Mouse (Mus musculus) layer of hippocampus, adult 9-10 months (tissue): Measurements from ENCODE around the gene Fam129b.

ENCODE experiments used
- DNase-seq: peaks from one replicate; pipeline ENCODE4 v3.0.0; 2022; ENCODE audit warnings: low spot score

Fam129b gene

DNA sequence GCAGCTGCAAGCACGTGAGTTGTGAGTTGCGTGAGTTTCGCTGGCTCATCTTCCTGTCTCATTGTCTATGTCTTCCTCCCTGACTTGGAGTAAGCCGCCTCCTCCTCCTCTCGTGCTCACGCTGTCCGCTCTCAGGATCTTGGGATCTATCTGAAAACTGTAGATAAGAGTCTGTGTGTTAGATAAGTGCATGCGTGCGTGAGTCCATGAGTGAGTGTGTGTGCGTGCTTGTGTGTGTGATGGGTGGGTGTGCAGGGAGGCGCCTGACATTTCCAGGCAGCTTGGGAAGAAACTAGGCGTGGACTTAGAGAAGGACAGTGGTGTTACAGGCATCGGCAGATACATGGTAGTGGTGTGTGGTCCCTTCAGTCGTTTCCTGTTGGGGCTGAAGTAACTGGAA, 16.6 kb downstream of the Fam129b start:
- DNase-seq, result no peak

DNA sequence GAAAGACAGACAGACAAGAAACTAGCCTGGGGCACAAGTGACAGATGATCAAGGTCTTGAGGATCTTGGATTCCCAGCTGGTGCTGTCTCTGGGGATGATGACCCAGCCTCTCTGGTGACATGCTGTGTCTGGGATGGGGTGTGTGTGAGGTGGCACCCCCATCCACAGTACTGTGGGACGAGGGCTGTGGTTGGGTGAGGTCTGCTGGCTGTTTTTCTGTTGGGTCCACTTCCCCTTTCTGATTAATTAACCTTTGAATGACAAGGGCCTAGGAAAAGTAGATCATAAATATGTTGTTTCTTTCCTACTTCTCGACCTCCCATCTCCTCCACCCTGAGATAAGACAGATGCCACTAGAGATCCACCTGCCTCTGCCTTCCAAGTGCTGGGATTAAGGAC, 18.2 kb downstream of the Fam129b start:
- no peak for DNase-seq

- DNase-seq, result no peak
These were observed 19.7 kb downstream of the Fam129b start for GRCm38 (mm10) chr2:32895606-32896106.

DNA sequence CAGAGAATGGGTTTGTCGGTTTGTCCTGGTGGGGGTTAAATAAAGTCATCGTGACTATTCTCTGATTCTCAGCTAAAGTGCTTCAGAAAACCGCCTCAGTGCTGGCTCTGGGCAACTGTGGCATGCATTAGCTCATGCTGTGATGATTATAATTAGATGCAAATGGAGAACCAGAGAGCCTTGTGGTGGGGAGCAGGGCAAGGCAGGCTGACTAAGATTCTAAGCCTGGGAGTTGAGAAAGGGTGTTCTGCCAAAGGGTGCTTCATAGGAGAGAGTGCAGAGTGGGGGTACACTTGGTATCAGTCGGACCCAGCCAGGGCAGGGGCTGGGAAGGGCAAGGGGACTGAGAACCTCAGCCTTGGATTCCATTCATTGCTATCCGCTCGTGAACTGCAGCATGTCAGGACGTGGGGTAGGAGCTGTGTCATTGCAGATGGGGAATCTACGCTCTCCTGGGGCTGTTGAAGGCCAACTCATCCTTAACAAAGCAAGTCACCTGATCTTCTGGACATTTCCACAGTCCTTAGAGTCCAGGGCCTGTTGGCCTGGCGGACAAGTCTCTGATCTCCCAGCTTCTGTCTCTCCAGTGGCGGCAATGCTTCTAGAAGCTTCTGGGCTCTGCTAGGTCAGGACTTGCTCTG, 20.7 kb downstream of the Fam129b start:
- no peak for DNase-seq

DNA sequence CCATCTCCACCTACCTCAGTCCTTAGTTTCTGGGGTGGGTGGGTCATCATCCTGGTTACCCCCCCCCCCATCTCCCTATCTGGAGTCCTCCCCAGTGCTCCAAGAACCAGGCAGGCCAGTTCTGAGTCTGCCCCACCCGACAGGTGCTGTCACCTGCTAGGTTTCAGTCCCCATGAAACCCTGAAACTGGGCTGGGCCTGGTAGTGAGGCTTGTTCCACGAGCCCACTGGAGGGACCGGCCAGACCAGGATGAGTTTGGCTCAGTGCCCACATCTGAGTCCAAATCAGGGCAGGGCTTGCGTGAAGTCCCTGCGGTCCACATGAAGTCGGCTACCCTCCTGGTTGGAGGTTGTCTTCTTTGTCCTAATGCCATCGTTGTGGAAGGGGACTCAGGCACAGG, 23.1 kb downstream of the Fam129b start:
- no peak for DNase-seq

- DNase-seq, result no peak
These were observed 26.2 kb downstream of the Fam129b start for GRCm38 (mm10) chr2:32902126-32902525.

GRCm38 (mm10) chr2:32903470-32903869, 27.6 kb downstream of the Fam129b start:
- DNase-seq, result no peak

DNA sequence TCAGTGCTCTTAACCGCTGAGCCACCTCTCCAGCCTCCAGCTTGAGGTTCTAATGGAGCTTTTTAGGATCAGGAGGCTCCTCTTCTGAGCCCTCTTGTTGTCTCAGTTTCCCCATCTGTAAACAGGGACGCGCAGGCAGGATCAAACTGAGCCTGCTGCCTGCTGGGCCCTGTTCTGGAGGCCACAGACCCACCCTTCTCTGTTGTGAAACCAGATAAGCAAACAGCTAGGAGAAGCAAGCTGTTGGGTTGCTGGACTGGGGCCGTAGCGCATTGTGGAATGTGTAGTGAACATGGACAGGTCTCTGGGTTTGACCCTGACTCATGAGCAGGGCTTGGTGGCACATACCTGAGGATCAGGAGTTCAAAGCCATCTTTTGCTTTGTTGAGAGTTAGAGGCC, 28.7 kb downstream of the Fam129b start:
- DNase-seq, result no peak

- DNase-seq, result no peak
These were observed 29.4 kb downstream of the Fam129b start for GRCm38 (mm10) chr2:32905297-32905696.

DNA sequence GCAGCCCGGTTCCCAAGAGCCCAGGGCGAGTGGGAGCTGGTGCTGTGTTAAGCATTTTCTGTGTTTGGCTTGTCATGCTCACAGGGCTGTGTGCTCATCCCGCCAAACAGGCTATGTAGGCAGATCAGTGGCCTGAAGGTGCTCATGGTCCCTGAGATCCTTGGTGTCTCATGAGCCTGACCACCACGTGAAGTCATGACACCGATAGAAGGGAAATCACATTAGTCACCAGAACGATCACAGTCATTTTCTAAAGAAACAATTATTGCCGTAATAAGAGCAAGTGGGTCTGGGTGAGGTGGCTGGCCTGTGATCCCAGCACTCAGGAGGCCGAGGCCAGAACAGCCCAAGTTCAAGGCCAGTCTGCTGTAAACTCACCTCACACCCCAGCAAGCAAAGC, 31.5 kb downstream of the Fam129b start:
- DNase-seq, result no peak

DNA sequence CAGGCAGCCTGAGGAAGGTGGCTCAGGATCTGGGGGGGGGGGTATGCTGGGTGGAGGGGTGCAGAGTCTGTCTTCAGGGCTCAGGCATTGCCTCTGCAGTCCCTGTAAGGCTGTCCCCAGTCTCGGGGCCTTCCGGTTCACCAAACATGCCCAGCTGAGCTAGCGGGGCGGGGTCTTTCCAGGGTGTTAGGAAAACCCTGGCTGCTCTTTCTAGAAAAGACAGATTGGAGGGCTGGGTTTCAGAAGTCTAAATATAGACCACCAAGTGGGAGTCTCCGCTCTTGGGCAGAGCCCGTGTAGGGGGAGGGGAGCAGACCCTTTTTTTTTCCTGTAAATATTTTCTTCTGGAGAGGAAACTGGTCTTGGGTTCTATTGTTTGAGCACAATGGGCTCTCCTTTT, 32.4 kb downstream of the Fam129b start:
- no peak for DNase-seq

GRCm38 (mm10) chr2:32908796-32909195, 32.9 kb downstream of the Fam129b start:
- DNase-seq, result no peak

GRCm38 (mm10) chr2:32911639-32912182, 35.8 kb downstream of the Fam129b start:
- no peak for DNase-seq

GRCm38 (mm10) chr2:32912210-32912804, 36.4 kb downstream of the Fam129b start:
- peak; percentile 79 for DNase-seq

DNA sequence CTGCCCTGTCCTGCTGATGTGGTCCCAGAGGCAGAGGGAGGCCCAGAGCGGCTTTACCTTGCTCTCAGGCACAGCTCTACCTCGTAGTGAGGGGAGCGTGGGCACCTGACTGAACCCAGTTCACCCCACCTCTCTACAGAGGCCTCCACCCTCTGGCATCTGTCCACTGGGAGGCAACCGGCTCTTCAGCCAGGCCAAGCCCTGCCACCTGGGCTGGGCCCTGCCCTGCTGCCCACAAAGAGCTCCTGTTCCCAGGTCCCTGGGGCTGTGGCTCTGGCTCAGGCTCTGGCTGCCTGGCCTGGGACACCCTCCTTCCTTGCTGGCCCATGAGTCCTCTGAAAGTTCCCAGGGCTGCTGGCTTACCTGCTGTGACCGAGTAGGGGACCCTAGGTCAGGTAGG, 38.4 kb downstream of the Fam129b start:
- DNase-seq, result no peak

- DNase-seq, result no peak
These were observed 39.0 kb downstream of the Fam129b start for GRCm38 (mm10) chr2:32914896-32915295.

GRCm38 (mm10) chr2:32917526-32917925, 41.6 kb downstream of the Fam129b start:
- DNase-seq, result no peak

- no peak for DNase-seq
These were observed 42.5 kb downstream of the Fam129b start for GRCm38 (mm10) chr2:32918391-32918790.

- no peak for DNase-seq
These were observed 45.3 kb downstream of the Fam129b start for GRCm38 (mm10) chr2:32921235-32921634.

GRCm38 (mm10) chr2:32921801-32922380, 46.0 kb downstream of the Fam129b start:
- no peak for DNase-seq

DNA sequence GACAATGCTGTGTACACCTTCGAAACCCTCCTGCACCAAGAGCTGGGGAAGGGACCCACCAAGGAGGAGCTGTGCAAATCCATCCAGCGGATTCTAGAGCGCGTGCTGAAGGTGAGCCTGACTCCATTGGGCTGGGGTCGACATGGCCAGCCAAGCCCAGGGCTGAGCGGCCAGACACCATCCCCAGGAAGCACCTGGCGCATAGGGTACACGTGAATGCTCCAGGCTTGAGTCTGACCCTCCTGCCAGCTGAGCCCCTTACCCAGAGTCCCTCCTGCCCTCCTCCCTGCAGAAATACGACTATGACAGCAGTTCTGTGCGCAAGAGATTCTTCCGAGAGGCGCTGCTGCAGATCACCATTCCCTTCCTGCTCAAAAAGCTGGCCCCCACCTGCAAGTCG, 46.6 kb downstream of the Fam129b start:
- DNase-seq, result no peak

DNA sequence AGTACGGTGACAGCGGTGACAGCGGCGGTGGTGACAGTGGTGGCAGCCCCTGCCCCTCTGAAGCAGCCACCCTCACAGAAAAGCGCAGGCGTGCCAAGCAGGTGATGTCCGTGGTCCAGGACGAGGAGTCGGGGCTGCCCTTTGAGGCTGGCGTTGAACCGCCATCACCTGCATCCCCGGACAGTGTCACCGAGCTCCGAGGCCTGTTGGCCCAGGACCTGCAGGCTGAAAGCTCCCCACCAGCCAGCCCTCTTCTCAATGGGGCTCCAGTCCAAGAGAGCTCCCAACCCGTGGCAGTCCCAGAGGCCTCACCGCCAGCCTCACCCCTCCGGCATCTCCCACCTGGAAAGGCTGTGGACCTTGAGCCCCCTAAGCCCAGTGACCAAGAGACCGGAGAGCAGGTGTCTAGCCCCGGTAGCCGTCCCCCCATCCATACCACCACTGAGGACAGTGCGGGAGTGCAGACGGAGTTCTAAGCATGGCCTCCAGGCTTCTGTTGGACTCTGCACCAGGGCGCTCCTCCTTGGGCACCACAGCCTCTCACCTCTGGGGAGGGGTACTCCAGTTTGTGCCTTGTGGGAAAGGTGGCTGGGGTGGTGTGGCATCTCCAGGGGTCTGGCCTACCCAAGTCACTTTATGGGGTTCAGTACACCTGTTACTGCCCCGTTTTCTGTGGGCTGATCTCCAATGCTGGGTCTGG, 47.8 kb downstream of the Fam129b start:
- DNase-seq, result no peak
